Comparison of ENCODE assay signal across 8 mouse cellular contexts in the genomic region with DNA sequence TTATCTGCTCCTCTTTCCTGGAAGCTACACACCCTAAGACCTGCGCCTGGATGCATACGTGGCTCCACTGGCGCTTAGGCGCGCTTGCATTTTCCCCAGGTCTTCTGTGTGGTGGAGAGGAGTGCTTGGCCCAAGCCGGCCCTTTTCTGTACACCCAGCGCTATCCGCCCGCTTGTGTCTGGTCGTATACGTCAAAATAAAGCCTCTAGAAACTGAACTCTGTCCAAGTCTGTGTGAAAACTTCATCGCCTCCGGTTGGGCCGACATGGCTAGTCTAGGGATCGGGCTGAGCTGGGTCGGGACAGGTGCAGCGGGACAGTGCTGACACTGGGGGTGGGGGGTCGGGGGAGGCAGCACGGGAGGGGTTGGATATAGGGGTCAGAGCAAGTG. TPM values are rescaled to one million over a fixed set of nuclear protein-coding genes. Genes with fewer than 3 reads are reported as not detected.
DNase-seq lines count a peak whose midpoint lies in the region; ATAC-seq and TF ChIP-seq lines count a peak whose summit lies in the region.

No protein-coding gene starts in this region.

- no peak for TF ChIP-seq CTCF in testis, adult 2 months (IDR thresholded peaks at IDR 0.05; ENCODE audit: control insufficient read depth, insufficient read depth, insufficient replicate concordance, low read depth, low read length)
- TF ChIP-seq CTCF in stomach, postnatal 0 days (IDR thresholded peaks at IDR 0.05; ENCODE audit: low read depth) = no peak

- H3K9ac ChIP-seq in limb, embryonic 14.5 days (ENCODE audit: low read depth, low read length, severe bottlenecking) = peak overlapping the region; percentile 87
- H3K9ac ChIP-seq in stomach, postnatal 0 days (ENCODE audit: low read length) = peak overlapping the region; percentile 50

- DNase-seq in cerebellum, adult 11 months = peak; percentile 37
- DNase-seq in testis, postnatal 10 days (ENCODE audit: low spot score) = no peak
- no peak for DNase-seq in limb, embryonic 14.5 days (ENCODE audit: low spot score)
- DNase-seq in stomach, postnatal 0 days (ENCODE audit: low spot score) = no peak
- no peak for DNase-seq in spleen, postnatal 4 days (ENCODE audit: low spot score in 2 of 2)
- no peak for DNase-seq in ovary, postnatal 14 days (ENCODE audit: low spot score)

- peak overlapping the region; percentile 75 for H3K4me2 ChIP-seq in limb, embryonic 14.5 days (replicated peaks; ENCODE audit: low read depth, low read length, severe bottlenecking)
- H3K4me2 ChIP-seq in stomach, postnatal 0 days (replicated peaks; ENCODE audit: low read depth) = peak overlapping the region; percentile 74

- peaks cover 6% of the 10 kb centered on the region for H3K4me1 ChIP-seq in testis, adult 2 months (ENCODE audit: control insufficient read depth, insufficient read depth, low read length)
- peaks cover 10% of the 10 kb centered on the region; the same call in 1 of the 2 replicates for H3K4me1 ChIP-seq in limb, embryonic 14.5 days (ENCODE audit: control insufficient read depth, insufficient read depth, low read length)
- H3K4me1 ChIP-seq in stomach, postnatal 0 days (replicated peaks; ENCODE audit: control insufficient read depth, insufficient read depth) = 0 out of 2 replicates have a peak, but pooled peaks cover 4% of the 10 kb centered on the region

- H3K36me3 ChIP-seq in testis, adult 2 months (ENCODE audit: control insufficient read depth, insufficient read depth, low read length) = no peaks in the 10 kb centered on the region; the same call in 1 of the 2 replicates
- H3K36me3 ChIP-seq in limb, embryonic 14.5 days (ENCODE audit: control insufficient read depth, insufficient read depth, low read length) = peaks cover 63% of the 10 kb centered on the region
- H3K36me3 ChIP-seq in stomach, postnatal 0 days (ENCODE audit: control insufficient read depth, insufficient read depth, low read length) = peaks cover 25% of the 10 kb centered on the region

- no peaks in the 10 kb centered on the region for H3K27me3 ChIP-seq in testis, adult 2 months (ENCODE audit: control insufficient read depth, insufficient read depth, low read length)
- no peaks in the 10 kb centered on the region for H3K27me3 ChIP-seq in limb, embryonic 14.5 days (ENCODE audit: control insufficient read depth, insufficient read depth, low read length)
- no peaks in the 10 kb centered on the region for H3K27me3 ChIP-seq in stomach, postnatal 0 days (ENCODE audit: control insufficient read depth, insufficient read depth, low read length)

- peak overlapping the region; percentile 80 for H3K4me3 ChIP-seq in testis, adult 2 months (ENCODE audit: control insufficient read depth, low read depth, low read length)
- peak overlapping the region; percentile 83 for H3K4me3 ChIP-seq in limb, embryonic 14.5 days (replicated peaks; ENCODE audit: low read length)
- H3K4me3 ChIP-seq in stomach, postnatal 0 days (ENCODE audit: low read depth, low read length) = peak overlapping the region; percentile 79

- WGBS in limb, embryonic 14.5 days = 0% methylated on average over 18 of the region's 19 CpGs
- under 1% methylated on average over 18 of the region's 19 CpGs for WGBS in stomach, postnatal 0 days

- TF ChIP-seq POLR2A in testis, adult 2 months (IDR thresholded peaks at IDR 0.05; ENCODE audit: control insufficient read depth, low read depth, low read length) = no peak
- no peak for TF ChIP-seq POLR2A in limb, embryonic 14.5 days (IDR thresholded peaks at IDR 0.05; ENCODE audit: borderline replicate concordance, extremely low read depth, insufficient read depth, insufficient read length)

- H3K27ac ChIP-seq in testis, adult 2 months (ENCODE audit: control insufficient read depth, insufficient read depth, low read depth, low read length) = 0 out of 2 replicates have a peak overlapping the region, but pooled peaks have one; percentile 56
- peak overlapping the region; percentile 53 for H3K27ac ChIP-seq in limb, embryonic 14.5 days (replicated peaks; ENCODE audit: low read depth, low read length)
- H3K27ac ChIP-seq in stomach, postnatal 0 days (replicated peaks) = peak overlapping the region; percentile 83

- ATAC-seq in cerebellum, adult (ENCODE audit: insufficient number of reproducible peaks, low FRiP score, low TSS enrichment) = no peak
- peak; percentile 2 for ATAC-seq in limb, embryonic 14.5 days (ENCODE audit: low FRiP score, low read depth)
- peak; percentile 11; the same call in 1 of the 2 replicates for ATAC-seq in stomach, postnatal 0 days (ENCODE audit: low FRiP score, low TSS enrichment)

- no peaks in the 10 kb centered on the region for H3K9me3 ChIP-seq in limb, embryonic 14.5 days (ENCODE audit: control insufficient read depth, low read length)
- no peaks in the 10 kb centered on the region for H3K9me3 ChIP-seq in stomach, postnatal 0 days (ENCODE audit: control insufficient read depth, low read length)

- no peak for TF ChIP-seq EP300 in stomach, postnatal 0 days (optimal IDR thresholded peaks at IDR 0.05)

RNA-seq across cellular contexts. Expression of gene Gmppb, which starts 0.5 kb away (rescaled TPM):
- polyA plus RNA-seq in testis, adult 2 months (2012; rRNA removed) = 21.5 and 21.6 TPM in 2 replicates
- polyA plus RNA-seq in limb, embryonic 14.5 days (2012; rRNA removed) = 30.4 and 32.1 TPM in 2 replicates
- polyA plus RNA-seq in limb, embryonic 14.5 days (2014; fragmentation: Nextera tagmentation; extraction: Ambion mirVana) = 37.4 and 41.3 TPM in 2 replicates
- 48.5 and 49.5 TPM in 2 replicates for polyA plus RNA-seq in stomach, postnatal 0 days (2015; fragmentation: Nextera tagmentation; extraction: Ambion mirVana)

RNA-seq across cellular contexts. Expression of gene Amigo3, which starts 4.4 kb away (rescaled TPM):
- polyA plus RNA-seq in testis, adult 2 months (2012; rRNA removed) = 1.3 and 1.4 TPM in 2 replicates
- 5.0 and 6.8 TPM in 2 replicates for polyA plus RNA-seq in limb, embryonic 14.5 days (2012; rRNA removed)
- 4.7 and 4.8 TPM in 2 replicates for polyA plus RNA-seq in limb, embryonic 14.5 days (2014; fragmentation: Nextera tagmentation; extraction: Ambion mirVana)
- polyA plus RNA-seq in stomach, postnatal 0 days (2015; fragmentation: Nextera tagmentation; extraction: Ambion mirVana) = 2.8 and 2.9 TPM in 2 replicates

RNA-seq across cellular contexts. Expression of gene Mst1, which starts 31.7 kb away (rescaled TPM):
- polyA plus RNA-seq in testis, adult 2 months (2012; rRNA removed) = 0.59 and 0.90 TPM in 2 replicates
- 0.93 and 1.1 TPM in 2 replicates for polyA plus RNA-seq in limb, embryonic 14.5 days (2012; rRNA removed)
- 1.3 and 1.6 TPM in 2 replicates for polyA plus RNA-seq in limb, embryonic 14.5 days (2014; fragmentation: Nextera tagmentation; extraction: Ambion mirVana)
- polyA plus RNA-seq in stomach, postnatal 0 days (2015; fragmentation: Nextera tagmentation; extraction: Ambion mirVana) = 4.4 and 4.8 TPM in 2 replicates

RNA-seq across cellular contexts. Expression of gene Rnf123, which starts 34.6 kb away (rescaled TPM):
- polyA plus RNA-seq in testis, adult 2 months (2012; rRNA removed) = 82.8 and 86.7 TPM in 2 replicates
- polyA plus RNA-seq in limb, embryonic 14.5 days (2012; rRNA removed) = 67.9 and 89.0 TPM in 2 replicates
- 32.4 and 33.0 TPM in 2 replicates for polyA plus RNA-seq in limb, embryonic 14.5 days (2014; fragmentation: Nextera tagmentation; extraction: Ambion mirVana)
- 13.8 and 15.7 TPM in 2 replicates for polyA plus RNA-seq in stomach, postnatal 0 days (2015; fragmentation: Nextera tagmentation; extraction: Ambion mirVana)

RNA-seq across cellular contexts. Expression of gene Apeh, which starts 45.8 kb away (rescaled TPM):
- 19.2 and 21.2 TPM in 2 replicates for polyA plus RNA-seq in testis, adult 2 months (2012; rRNA removed)
- polyA plus RNA-seq in limb, embryonic 14.5 days (2012; rRNA removed) = 55.6 and 64.6 TPM in 2 replicates
- 38.6 and 41.3 TPM in 2 replicates for polyA plus RNA-seq in limb, embryonic 14.5 days (2014; fragmentation: Nextera tagmentation; extraction: Ambion mirVana)
- 35.4 and 38.4 TPM in 2 replicates for polyA plus RNA-seq in stomach, postnatal 0 days (2015; fragmentation: Nextera tagmentation; extraction: Ambion mirVana)
